Mouse (Mus musculus): Measurements from ENCODE around the gene Khdc3.
A peak's percentile ranks its signal among the peaks of the same experiment; 100 is the strongest.

DNA sequence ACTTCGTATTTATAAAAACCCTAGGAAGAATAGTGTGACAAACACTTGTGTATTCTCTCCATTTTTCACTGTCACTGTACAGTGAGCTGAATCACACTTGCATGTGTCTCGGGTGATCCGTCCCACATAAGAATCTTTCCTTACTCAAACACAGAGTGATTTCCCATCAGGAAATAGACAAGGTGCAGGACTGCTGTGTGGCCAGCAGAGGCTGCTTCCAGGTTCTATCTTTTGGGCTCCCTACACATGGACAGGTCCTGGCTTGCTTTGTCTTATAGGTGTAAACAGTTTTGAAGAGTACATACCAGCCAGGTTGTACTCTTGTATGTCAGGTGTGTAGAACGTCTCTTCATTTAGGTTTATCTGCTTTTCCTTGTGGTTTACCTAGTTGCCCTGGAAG is 16.4 kb downstream of the Khdc3 start:
- TF ChIP-seq CTCF (conservative IDR thresholded peaks at IDR 0.05 in 1 of 2, IDR thresholded peaks at IDR 0.05 in 1 of 2; ENCODE audit: low read depth in 2 of 2, low read length in 2 of 2) (peak in 1 of 2 experiments; percentile 23; a peak in 1 of 4 replicates), TCF12 (IDR thresholded peaks at IDR 0.05; ENCODE audit: low read depth, low read length) (no peak), POLR2A (IDR thresholded peaks at IDR 0.05; ENCODE audit: low read depth, low read length) (no peak), NELFE (IDR thresholded peaks at IDR 0.05; ENCODE audit: low read depth, low read length) (no peak), ZC3H11A (IDR thresholded peaks at IDR 0.05; ENCODE audit: low read depth, low read length) (no peak), KAT2A (IDR thresholded peaks at IDR 0.05; ENCODE audit: insufficient replicate concordance, low read length) (no peak), EP300 (IDR thresholded peaks at IDR 0.05; ENCODE audit: low read length) (no peak)
